In genomic region chr19:53670625-53671141, GRCm38 (mm10) we compare ENCODE assay signal across 13 mouse cellular contexts. TPM values are rescaled to one million over a fixed set of nuclear protein-coding genes. Genes with fewer than 3 reads are reported as not detected.
A peak's percentile ranks its signal among the peaks of the same experiment; 100 is the strongest.
DNase-seq lines count a peak whose midpoint lies in the region; ATAC-seq and TF ChIP-seq lines count a peak whose summit lies in the region.
"Had no signal": no experiment of that assay in that cellular context is flagged by ENCODE, and none has a peak within 500 bp of the region (broad histone marks: within the 10 kb centered on the region; RNA-seq: fewer than 3 reads in every experiment).

No protein-coding gene starts in this region.

- no peak overlapping the region for H3K9ac ChIP-seq in kidney, embryonic 15.5 days
- H3K9ac ChIP-seq: lung, embryonic 14.5 days had no signal

- H3ac ChIP-seq in myocyte (ENCODE audit: control insufficient read depth, insufficient read length) = no peak overlapping the region

- peak; percentile 63 for ATAC-seq in kidney, embryonic 15.5 days (replicated peaks; ENCODE audit: low FRiP score)
- no peak for ATAC-seq in CD4-positive, CD25-positive, alpha-beta regulatory T cell, adult 4 months

- H3K4me1 ChIP-seq in kidney, embryonic 15.5 days = peaks cover 17% of the 10 kb centered on the region

- no peaks in the 10 kb centered on the region for H3K36me3 ChIP-seq in kidney, embryonic 15.5 days
- H3K36me3 ChIP-seq in myocyte (ENCODE audit: control insufficient read depth, insufficient read depth) = no peaks in the 10 kb centered on the region

- DNase-seq in kidney, postnatal 25 days = no peak
- peak; percentile 49 to 69 for DNase-seq in gastrocnemius, postnatal 36 days
- peak; percentile 74 to 87 for DNase-seq in heart, postnatal 10 days
- no peak for DNase-seq in testis, postnatal 10 days (ENCODE audit: low spot score)
- DNase-seq in frontal cortex, postnatal 25 days (ENCODE audit: low spot score in 2 of 2) = no peak
- DNase-seq: adrenal gland, postnatal 36 days; cerebellum, adult 8-10 months; kidney, adult 2 months; lung, embryonic 14.5 days had no signal

- peak; percentile 7 for TF ChIP-seq POLR2A in myocyte (IDR thresholded peaks at IDR 0.05; ENCODE audit: insufficient read length, low read depth)

- peaks cover 40% of the 10 kb centered on the region for H3K27me3 ChIP-seq in kidney, embryonic 15.5 days
- no peaks in the 10 kb centered on the region for H3K27me3 ChIP-seq in myocyte (ENCODE audit: control insufficient read depth, insufficient read depth, insufficient read length)

- no peaks in the 10 kb centered on the region for H3K79me2 ChIP-seq in myocyte (ENCODE audit: control insufficient read depth, insufficient read depth)

- H3K4me2 ChIP-seq in kidney, embryonic 15.5 days = 0 out of 2 replicates have a peak overlapping the region, but pooled peaks have one; percentile 18
- no peak overlapping the region for H3K4me2 ChIP-seq in myocyte (ENCODE audit: low read depth)
- H3K4me2 ChIP-seq: lung, embryonic 14.5 days had no signal

- no peaks in the 10 kb centered on the region for H3K9me3 ChIP-seq in kidney, embryonic 15.5 days (replicated peaks)

- intact Hi-C loops in gastrocnemius, postnatal 36 days (cut with DNase I) = loop anchor here (10.0 kb wide), 1 partner anchor 54 kb away; no protein-coding TSS in a partner anchor
- intact Hi-C loops in heart, postnatal 10 days (cut with DNase I) = no loop called here

- no peak overlapping the region for H3K4me3 ChIP-seq in kidney, embryonic 15.5 days (replicated peaks)
- no peak overlapping the region for H3K4me3 ChIP-seq in myocyte
- H3K4me3 ChIP-seq: erythroblast, embryonic 14.5 days had no signal

- 32% methylated on average over 12 of the region's 12 CpGs for WGBS in kidney, embryonic 15.5 days

- H3K27ac ChIP-seq in kidney, embryonic 15.5 days = no peak overlapping the region

TF ChIP-seq in myocyte, 11 proteins besides CTCF, POLR2A, EP300 and RAD21:
- TF ChIP-seq TCF3 (IDR thresholded peaks at IDR 0.05; ENCODE audit: insufficient read length, low read depth) (no peak), MYOD1 (IDR thresholded peaks at IDR 0.05; ENCODE audit: control insufficient read depth in 1 of 3, insufficient read length in 2 of 3, low read depth in 2 of 3) (peak in 2 of 3 experiments; percentile 19 to 63), CEBPB (IDR thresholded peaks at IDR 0.05; ENCODE audit: insufficient read depth, poor library complexity, severe bottlenecking) (no peak), MAX (IDR thresholded peaks at IDR 0.05; ENCODE audit: low read depth) (no peak), POLR2AphosphoS2 (IDR thresholded peaks at IDR 0.05; ENCODE audit: insufficient read length, low read depth) (peak; percentile 21), USF1 (IDR thresholded peaks at IDR 0.05; ENCODE audit: low read depth) (no peak), E2F4 (IDR thresholded peaks at IDR 0.05; ENCODE audit: insufficient read depth) (no peak), REST (IDR thresholded peaks at IDR 0.05; ENCODE audit: insufficient read depth, insufficient read length) (no peak), MYOG (IDR thresholded peaks at IDR 0.05; ENCODE audit: control insufficient read depth in 1 of 3, insufficient read depth in 1 of 3, insufficient read length in 2 of 3, low read depth in 2 of 3) (peak in 2 of 3 experiments; percentile 28 to 63), SRF (IDR thresholded peaks at IDR 0.05; ENCODE audit: control insufficient read depth, insufficient read length, low read depth) (no peak), TCF12 (IDR thresholded peaks at IDR 0.05; ENCODE audit: insufficient read depth, poor library complexity, severe bottlenecking) (no peak)

RNA-seq across cellular contexts. Expression of gene Rbm20, which starts 6.4 kb away (rescaled TPM):
- polyA plus RNA-seq in kidney, embryonic 15.5 days (2015; fragmentation: Nextera tagmentation; extraction: Ambion mirVana) = 2.9 and 3.0 TPM in 2 replicates
- total RNA-seq in gastrocnemius, postnatal 36 days (2021) = 10 to 100 TPM; 73.8 to 83.8 TPM
- total RNA-seq in heart, postnatal 10 days (2021) = 100 to 1,000 TPM; 257 to 294 TPM
- 35.4 TPM for polyA plus RNA-seq in myocyte (2012; fragmentation: generic; extraction: Trizol)
- polyA plus RNA-seq in CD4-positive, CD25-positive, alpha-beta regulatory T cell, adult 4 months (2017; shearing (Covaris generic)) = under 1 TPM; 0.17 to 0.32 TPM
- polyA plus RNA-seq: erythroblast, embryonic 14.5 days had no signal

Comparison
In these comparisons a context has a peak if more than half of its experiments do, and no peak if none do; other contexts are left out.
1. DNase-seq: peak in gastrocnemius, postnatal 36 days (2 of 2) and heart, postnatal 10 days (2 of 2); none in kidney, postnatal 25 days (0 of 2), testis, postnatal 10 days (single experiment) and frontal cortex, postnatal 25 days (0 of 2).